In the genomic region with DNA sequence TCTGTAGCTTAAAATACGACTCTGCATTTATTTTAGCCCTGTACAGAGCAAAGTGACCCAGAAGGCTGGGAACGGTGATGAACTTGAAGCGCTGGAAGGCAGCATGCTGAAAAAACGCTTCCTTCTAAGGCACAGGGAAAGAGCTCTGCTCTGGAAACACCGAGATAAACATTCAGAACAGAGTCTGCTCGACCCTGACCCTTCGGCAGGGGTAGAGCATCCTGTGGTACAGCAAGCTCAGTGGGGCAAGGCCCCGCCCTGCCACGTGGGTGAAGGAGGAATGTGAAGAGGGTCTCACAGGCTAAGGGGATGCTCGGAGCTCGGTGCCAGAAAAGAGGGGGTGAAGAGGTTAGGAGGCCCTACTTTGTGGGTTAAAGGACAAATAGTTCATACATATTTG, we compare ENCODE assay signal across 10 mouse cellular contexts. TPM values are rescaled to one million over a fixed set of nuclear protein-coding genes. Genes with fewer than 3 reads are reported as not detected.
A peak's percentile ranks its signal among the peaks of the same experiment; 100 is the strongest.
DNase-seq lines count a peak whose midpoint lies in the region; ATAC-seq lines count a peak whose summit lies in the region.
"Had no signal": no experiment of that assay in that cellular context is flagged by ENCODE, and none has a peak within 500 bp of the region (broad histone marks: within the 10 kb centered on the region; RNA-seq: fewer than 3 reads in every experiment).

No protein-coding gene starts in this region.

- ATAC-seq in heart, embryonic 12.5 days (ENCODE audit: insufficient number of reproducible peaks, low FRiP score), result no peak
- no peak for ATAC-seq in lung, embryonic 16.5 days (ENCODE audit: low read depth)
- no peak for ATAC-seq in limb, embryonic 13.5 days (ENCODE audit: low FRiP score, low read depth)
- ATAC-seq in midbrain, embryonic 13.5 days, result no peak

- peak overlapping the region; percentile 80; the same call in 1 of the 2 replicates for H3K4me3 ChIP-seq in heart, embryonic 12.5 days
- H3K4me3 ChIP-seq in lung, embryonic 16.5 days (ENCODE audit: low read length), result peak overlapping the region; percentile 7; the same call in 1 of the 2 replicates
- H3K4me3 ChIP-seq in limb, embryonic 13.5 days, result peak overlapping the region; percentile 76
- no peak overlapping the region for H3K4me3 ChIP-seq in midbrain, embryonic 13.5 days (replicated peaks)

- H3K9ac ChIP-seq in heart, embryonic 12.5 days, result peak overlapping the region; percentile 94; the same call in 1 of the 2 replicates
- peak overlapping the region; percentile 10; the same call in 1 of the 2 replicates for H3K9ac ChIP-seq in lung, embryonic 16.5 days (ENCODE audit: low read length)
- H3K9ac ChIP-seq in limb, embryonic 13.5 days, result peak overlapping the region; percentile 40; the same call in 1 of the 2 replicates
- no peak overlapping the region for H3K9ac ChIP-seq in midbrain, embryonic 13.5 days (replicated peaks)

- no peaks in the 10 kb centered on the region for H3K9me3 ChIP-seq in heart, embryonic 12.5 days (replicated peaks)
- no peaks in the 10 kb centered on the region for H3K9me3 ChIP-seq in lung, embryonic 16.5 days (ENCODE audit: control insufficient read depth, low read length)
- H3K9me3 ChIP-seq in limb, embryonic 13.5 days, result no peaks in the 10 kb centered on the region
- no peaks in the 10 kb centered on the region for H3K9me3 ChIP-seq in midbrain, embryonic 13.5 days
- H3K9me3 ChIP-seq: midbrain, embryonic 10.5 days had no signal

- H3K4me1 ChIP-seq in heart, embryonic 12.5 days (replicated peaks), result peaks cover 29% of the 10 kb centered on the region
- peaks cover 15% of the 10 kb centered on the region for H3K4me1 ChIP-seq in lung, embryonic 16.5 days (replicated peaks; ENCODE audit: control insufficient read depth, insufficient read depth, low read length)
- peaks cover 18% of the 10 kb centered on the region for H3K4me1 ChIP-seq in limb, embryonic 13.5 days
- H3K4me1 ChIP-seq in midbrain, embryonic 13.5 days (replicated peaks), result peaks cover 3% of the 10 kb centered on the region; the same call in 1 of the 2 replicates

- DNase-seq in heart, adult 9 months (ENCODE audit: low spot score in 2 of 2), result no peak
- DNase-seq in lung, postnatal 10 days, result no peak
- DNase-seq in testis, postnatal 10 days (ENCODE audit: low spot score), result peak; percentile 60
- no peak for DNase-seq in layer of hippocampus, adult 8-10 months (ENCODE audit: low spot score in 2 of 2)

- peak overlapping the region; percentile 74 for H3K4me2 ChIP-seq in heart, embryonic 12.5 days
- H3K4me2 ChIP-seq in lung, embryonic 16.5 days (ENCODE audit: low read depth, low read length), result peak overlapping the region; percentile 65
- H3K4me2 ChIP-seq in limb, embryonic 13.5 days (replicated peaks), result peak overlapping the region; percentile 78
- no peak overlapping the region for H3K4me2 ChIP-seq in midbrain, embryonic 13.5 days (replicated peaks)

- no peaks in the 10 kb centered on the region for H3K36me3 ChIP-seq in heart, embryonic 12.5 days
- no peaks in the 10 kb centered on the region for H3K36me3 ChIP-seq in lung, embryonic 16.5 days (ENCODE audit: control insufficient read depth, insufficient read depth, low read length)
- H3K36me3 ChIP-seq in limb, embryonic 13.5 days, result no peaks in the 10 kb centered on the region
- no peaks in the 10 kb centered on the region for H3K36me3 ChIP-seq in midbrain, embryonic 13.5 days
- H3K36me3 ChIP-seq: midbrain, embryonic 10.5 days had no signal

- no peaks in the 10 kb centered on the region for H3K27me3 ChIP-seq in heart, embryonic 12.5 days (replicated peaks)
- H3K27me3 ChIP-seq in lung, embryonic 16.5 days (ENCODE audit: control insufficient read depth, insufficient read depth, low read depth, low read length), result no peaks in the 10 kb centered on the region
- no peaks in the 10 kb centered on the region for H3K27me3 ChIP-seq in limb, embryonic 13.5 days
- H3K27me3 ChIP-seq in midbrain, embryonic 13.5 days, result peaks cover 7% of the 10 kb centered on the region; the same call in 1 of the 2 replicates

- 14% methylated on average over 11 of the region's 11 CpGs for WGBS in heart, embryonic 12.5 days
- WGBS in lung, embryonic 16.5 days, result 14% methylated on average over 11 of the region's 11 CpGs
- WGBS in limb, embryonic 13.5 days, result 37% methylated on average over 11 of the region's 11 CpGs
- WGBS in midbrain, embryonic 13.5 days, result 52% methylated on average over 11 of the region's 11 CpGs

- peak overlapping the region; percentile 65 for H3K27ac ChIP-seq in heart, embryonic 12.5 days (ENCODE audit: poor library complexity, severe bottlenecking)
- peak overlapping the region; percentile 3; the same call in 1 of the 2 replicates for H3K27ac ChIP-seq in lung, embryonic 16.5 days (ENCODE audit: low read length)
- H3K27ac ChIP-seq in limb, embryonic 13.5 days, result no peak overlapping the region
- no peak overlapping the region for H3K27ac ChIP-seq in midbrain, embryonic 13.5 days
- H3K27ac ChIP-seq: left cerebral cortex, adult 2 months; midbrain, embryonic 10.5 days had no signal

RNA-seq across cellular contexts. Expression of gene Dnmbp, which starts 1.6 kb away (rescaled TPM):
- polyA plus RNA-seq in heart, embryonic 12.5 days (2016; fragmentation: Nextera tagmentation; extraction: Ambion mirVana), result 11.8 and 11.9 TPM in 2 replicates
- 20.4 and 22.1 TPM in 2 replicates for polyA plus RNA-seq in lung, embryonic 16.5 days (2015; fragmentation: Nextera tagmentation; extraction: Ambion mirVana)
- polyA plus RNA-seq in limb, embryonic 13.5 days (2015; fragmentation: Nextera tagmentation; extraction: Ambion mirVana), result 26.7 and 27.3 TPM in 2 replicates
- total RNA-seq in layer of hippocampus, adult 8-10 months (2022), result 10 to 100 TPM; 10.8 to 13.3 (median 11.7) TPM
- 9.8 and 10.8 TPM in 2 replicates for polyA plus RNA-seq in midbrain, embryonic 13.5 days (2015; fragmentation: Nextera tagmentation; extraction: Ambion mirVana)

RNA-seq across cellular contexts. Expression of gene Cpn1, which starts 48.0 kb away (rescaled TPM):
- polyA plus RNA-seq in heart, embryonic 12.5 days (2016; fragmentation: Nextera tagmentation; extraction: Ambion mirVana), result 0.86 and 1.6 TPM in 2 replicates
- polyA plus RNA-seq in lung, embryonic 16.5 days (2015; fragmentation: Nextera tagmentation; extraction: Ambion mirVana), result 4.9 and 5.5 TPM in 2 replicates
- polyA plus RNA-seq in limb, embryonic 13.5 days (2015; fragmentation: Nextera tagmentation; extraction: Ambion mirVana), result 0.15 and 0.46 TPM in 2 replicates
- total RNA-seq in layer of hippocampus, adult 8-10 months (2022), result under 1 TPM in 3 of 4 experiments, not detected in 1; 0.27 to 0.37 (median 0.34) TPM
- 0.16 and 0.24 TPM in 2 replicates for polyA plus RNA-seq in midbrain, embryonic 13.5 days (2015; fragmentation: Nextera tagmentation; extraction: Ambion mirVana)

Comparison
In these comparisons a context has a peak if more than half of its experiments do, and no peak if none do; other contexts are left out.
1. H3K27ac ChIP-seq: peak in heart, embryonic 12.5 days (single experiment) and lung, embryonic 16.5 days (single experiment); none in limb, embryonic 13.5 days (single experiment) and midbrain, embryonic 13.5 days (single experiment).